Mouse (Mus musculus) liver, embryonic 14.5 days (tissue): ENCODE measurements around the gene Mrpl32. TPM values are rescaled to one million over a fixed set of nuclear protein-coding genes. Genes with fewer than 3 reads are reported as not detected.

Experiments used
- ATAC-seq: fragments of 200-750 bp; cut with Nextera tagmentation; 2 replicates; pipeline ENCODE4 v1.8.0; 2017; ENCODE audit warnings: moderate number of reproducible peaks, mild to moderate bottlenecking, moderate library complexity; ENCODE audit not compliant: insufficient read depth
- DNase-seq, 3 experiments: peaks; one replicate each; pipeline ENCODE4 v3.0.0-alpha.2; 2012 to 2013; ENCODE audit warnings: low read depth in 3 of 3, low spot score in 3 of 3
- H3K27ac ChIP-seq: fragments of 300-500 bp; sonication (generic); 2 replicates; pipeline ENCODE4 v1.5.1; 2014; ENCODE audit warnings: moderate library complexity, mild to moderate bottlenecking, control low read depth, inconsistent platforms
- H3K27me3 ChIP-seq: fragments of 300-500 bp; sonication (generic); 2 replicates; pipeline ENCODE4 v1.6.1; 2014; ENCODE audit warnings: mild to moderate bottlenecking, low read length, moderate library complexity; ENCODE audit not compliant: control insufficient read depth, insufficient read depth
- H3K36me3 ChIP-seq: fragments of 300-500 bp; sonication (generic); replicated peaks from 2 replicates; pipeline ENCODE4 v1.6.1; 2014; ENCODE audit warnings: low read depth; ENCODE audit not compliant: control insufficient read depth, insufficient read depth
- H3K4me1 ChIP-seq, 2 experiments: fragments of 200-500 bp in 1 of 2; fragments of 300-500 bp in 1 of 2; sonication (generic) in 1 of 2; replicated peaks; 2 replicates each; pipeline ENCODE4 v1.6.1; 2012 to 2014; ENCODE audit warnings: antibody characterized with exemption in 1 of 2, inconsistent platforms in 1 of 2, low read length in 1 of 2; ENCODE audit not compliant: control insufficient read depth in 2 of 2, insufficient read depth in 2 of 2
- H3K4me2 ChIP-seq: fragments of 300-500 bp; sonication (generic); 2 replicates; pipeline ENCODE4 v1.6.1; 2014; ENCODE audit warnings: low read depth, mild to moderate bottlenecking, control low read depth, moderate library complexity
- H3K4me3 ChIP-seq, 2 experiments: fragments of 200-500 bp in 1 of 2; fragments of 300-500 bp in 1 of 2; sonication (generic) in 1 of 2; 2 replicates each; pipeline ENCODE4 v1.5.1; 2012 to 2014; ENCODE audit warnings: low read depth in 2 of 2, low read length in 2 of 2, mild to moderate bottlenecking in 2 of 2, control low read depth in 1 of 2, inconsistent platforms in 1 of 2, moderate library complexity in 1 of 2; ENCODE audit not compliant: insufficient read depth in 1 of 2
- H3K9ac ChIP-seq: fragments of 300-500 bp; sonication (generic); replicated peaks from 2 replicates; pipeline ENCODE4 v1.6.1; 2014; ENCODE audit warnings: mild to moderate bottlenecking, control low read depth, moderate library complexity
- H3K9me3 ChIP-seq: fragments of 300-500 bp; sonication (generic); 2 replicates; pipeline ENCODE4 v1.6.1; 2016; ENCODE audit warnings: low read length, mixed read lengths; ENCODE audit not compliant: control insufficient read depth
- CTCF ChIP-seq: IDR thresholded peaks from 2 replicates; pipeline ENCODE4 v1.5.1; 2016; ENCODE audit warnings: antibody characterized with exemption, low read depth, control low read depth
- EP300 ChIP-seq: IDR thresholded peaks from 2 replicates; pipeline ENCODE4 v1.6.1; 2016; ENCODE audit warnings: antibody characterized with exemption, low read depth
- WGBS: fragments of 180-500 bp; shearing (Covaris S2); extraction: QIAGEN DNeasy Blood & Tissue Kit; methylation state at CpG from one replicate; pipeline ENCODE4 v1.1.7; 2014; ENCODE audit not compliant: insufficient replicate concordance; 5-methylcytosine and 5-hydroxymethylcytosine counted together
- polyA plus RNA-seq, 2 experiments: library from polyadenylated mRNA; depleted of rRNA in 1 of 2; stranded (reverse) in 1 of 2; unstranded in 1 of 2; fragments of >200 nt; fragmentation: Nextera tagmentation in 1 of 2; extraction: Ambion mirVana in 1 of 2; gene quantifications; 2 replicates each; pipeline versions ENCODE4 v1.2.1 to v1.2.3; 2012 to 2014

The Mrpl32 gene
- polyA plus RNA-seq, 2 experiments, result 23.9 to 81.8 TPM

GRCm38 (mm10) chr13:14561336-14561735 is 51.6 kb downstream of the Mrpl32 start:
- Histone ChIP-seq H3K9me3 (no peaks in the 10 kb centered on the region), H3K9ac (no peak overlapping the region), H3K4me2 (no peak overlapping the region), H3K4me1 (no peaks in the 10 kb centered on the region), H3K27ac (no peak overlapping the region), H3K27me3 (no peaks in the 10 kb centered on the region), H3K36me3 (no peaks in the 10 kb centered on the region), H3K4me3 (no peak overlapping the region)
- ATAC-seq, result no peak
- TF ChIP-seq CTCF (no peak), EP300 (no peak)
- DNase-seq, result no peak
- 73% methylated on average over 1 of the region's 1 CpGs for WGBS

Other genes starting within 250 kb of the Mrpl32 start
- 0.02 TPM in 2 replicates for gene Hecw1, start 89.9 kb downstream of the Mrpl32 start, polyA plus RNA-seq (2012; rRNA removed)
- gene Hecw1, start 89.9 kb downstream of the Mrpl32 start, polyA plus RNA-seq (2014; fragmentation: Nextera tagmentation; extraction: Ambion mirVana), result 0.04 and 0.16 TPM in 2 replicates
- gene Psma2, start 75 bp upstream of the Mrpl32 start, polyA plus RNA-seq (2012; rRNA removed), result 34.5 and 56.6 TPM in 2 replicates
- 147 and 149 TPM in 2 replicates for gene Psma2, start 75 bp upstream of the Mrpl32 start, polyA plus RNA-seq (2014; fragmentation: Nextera tagmentation; extraction: Ambion mirVana)
- 2.9 and 4.2 TPM in 2 replicates for gene AW209491, start 17.0 kb upstream of the Mrpl32 start, polyA plus RNA-seq (2012; rRNA removed)
- gene AW209491, start 17.0 kb upstream of the Mrpl32 start, polyA plus RNA-seq (2014; fragmentation: Nextera tagmentation; extraction: Ambion mirVana), result 9.7 and 11.5 TPM in 2 replicates